Mouse (Mus musculus) embryo, embryonic 9.5 days (tissue): ENCODE measurements around the gene Jmjd1c.

ENCODE experiments used
- DNase-seq: peaks from one replicate; pipeline ENCODE4 v3.0.0-alpha.2; 2017; ENCODE audit errors: extremely low spot score

The Jmjd1c gene

DNA sequence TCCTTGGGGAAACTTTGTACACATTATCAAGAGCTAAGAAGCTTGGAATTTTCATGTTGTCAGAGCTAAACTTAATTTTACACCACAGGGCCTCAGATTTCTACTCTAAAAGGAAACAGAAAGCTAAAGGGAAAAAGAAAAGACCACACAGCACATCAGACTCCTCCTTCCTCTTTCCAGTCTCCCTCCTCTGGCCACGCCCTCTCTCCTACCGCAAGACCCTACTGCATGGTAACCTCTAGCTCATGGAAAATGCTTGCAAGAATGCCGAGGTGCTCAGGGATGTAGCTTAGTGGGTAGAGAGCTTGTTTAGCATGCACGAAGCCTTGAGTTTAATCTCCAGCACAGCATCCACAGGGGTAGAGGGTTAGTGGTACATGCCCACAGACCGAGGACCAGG lies 24.0 kb upstream of the Jmjd1c start:
- no peak for DNase-seq

DNA sequence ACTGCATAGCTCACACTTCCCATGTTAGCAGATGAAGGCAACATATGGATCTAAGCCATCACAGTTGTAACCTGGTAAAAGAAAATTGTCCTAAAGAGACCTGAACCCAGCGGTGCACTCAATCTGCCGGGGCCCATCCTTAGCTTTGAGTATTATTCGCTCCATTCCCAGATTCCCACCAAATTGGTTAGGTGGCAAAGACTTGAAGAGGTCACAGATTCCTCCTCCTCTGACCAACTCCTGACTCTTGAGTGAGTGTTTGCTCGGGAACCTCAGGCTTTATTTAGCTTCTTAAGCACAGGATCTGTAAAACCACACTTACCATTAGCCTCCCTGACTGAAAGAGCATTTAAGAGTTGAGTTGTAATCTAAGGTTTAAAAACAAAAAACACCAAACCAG lies 23.3 kb upstream of the Jmjd1c start:
- no peak for DNase-seq

DNA sequence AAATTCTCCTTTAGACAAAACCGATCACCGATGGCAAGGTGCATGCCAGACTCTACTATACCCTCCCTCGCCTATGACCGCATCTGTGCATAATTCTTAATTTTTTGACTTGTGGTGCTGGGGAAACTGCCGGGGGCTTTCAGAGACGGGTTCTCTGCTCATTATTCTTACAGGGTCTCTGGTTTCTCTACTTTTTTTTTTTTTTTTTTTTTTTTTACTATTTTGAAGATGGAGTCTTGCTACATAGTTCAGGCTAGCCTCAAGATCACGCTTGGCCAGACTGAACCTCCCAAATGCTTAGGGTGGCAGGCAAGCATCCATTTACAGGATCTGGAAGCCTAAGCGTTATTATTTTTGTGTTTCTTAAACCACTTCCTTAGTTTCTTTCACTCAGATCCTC lies 22.3 kb upstream of the Jmjd1c start:
- DNase-seq = no peak

DNA sequence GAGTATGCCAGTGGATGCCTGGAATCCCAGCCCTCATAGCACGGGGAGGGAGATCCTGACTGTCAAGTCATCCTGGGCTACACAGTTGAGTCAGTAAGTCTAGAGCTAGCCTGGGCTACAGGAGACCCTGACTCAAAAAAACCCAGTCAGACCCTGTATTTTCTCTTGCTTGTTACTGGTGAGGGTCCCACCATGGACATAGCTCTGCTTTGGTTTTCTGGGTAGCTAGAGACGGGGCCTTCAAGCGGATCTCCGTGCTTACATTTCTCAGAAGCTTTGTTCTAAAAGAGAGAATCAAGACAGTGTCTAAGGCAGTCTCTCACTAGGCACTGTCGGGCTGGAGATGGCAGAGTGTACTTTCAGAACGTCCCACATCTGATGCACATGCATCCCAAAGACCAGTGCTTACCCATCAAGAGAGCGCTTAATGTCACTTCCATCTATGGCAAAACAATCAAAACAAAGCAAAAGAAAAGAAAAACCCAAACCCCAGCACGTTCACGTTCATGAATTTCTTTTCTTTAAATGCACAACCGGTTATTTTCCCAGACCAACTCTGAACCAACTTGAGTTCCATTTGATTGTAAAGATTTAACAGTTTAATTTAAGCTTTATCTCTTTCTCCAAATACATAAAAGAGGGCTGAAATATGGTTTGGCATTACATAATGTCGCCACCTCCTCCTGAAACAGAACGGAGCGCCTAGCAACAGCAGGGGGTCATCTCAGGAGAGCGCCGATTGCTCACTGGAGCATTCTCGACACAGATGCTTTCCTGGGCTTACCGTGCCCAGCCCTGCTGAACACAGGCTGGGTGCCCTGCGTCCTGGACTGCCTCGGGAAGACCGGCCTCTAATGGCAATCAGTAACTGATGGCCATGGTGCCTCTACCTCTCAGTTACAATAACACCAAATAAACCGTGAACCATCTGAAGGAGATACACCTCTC lies 19.7 kb upstream of the Jmjd1c start:
- DNase-seq = no peak

DNA sequence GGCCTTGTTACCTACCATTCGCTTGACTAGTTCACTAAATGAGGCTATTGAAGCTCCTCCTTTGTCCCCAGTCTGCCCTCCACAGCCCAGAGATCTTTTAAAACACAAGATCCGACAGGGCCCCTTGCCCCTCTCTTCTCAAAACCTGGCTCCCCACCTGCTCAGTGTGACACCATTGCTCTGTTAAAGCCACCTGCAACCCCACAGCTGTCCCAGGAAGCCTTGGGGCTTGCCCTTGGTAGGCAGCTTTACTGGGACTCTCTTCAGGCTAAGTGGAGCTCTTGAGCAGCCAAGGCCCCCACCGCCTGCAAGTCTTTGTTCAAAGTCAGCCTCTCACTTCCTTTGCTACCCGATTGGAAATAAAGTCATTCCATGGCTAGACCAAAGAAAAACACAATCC lies 16.9 kb upstream of the Jmjd1c start:
- no peak for DNase-seq

DNA sequence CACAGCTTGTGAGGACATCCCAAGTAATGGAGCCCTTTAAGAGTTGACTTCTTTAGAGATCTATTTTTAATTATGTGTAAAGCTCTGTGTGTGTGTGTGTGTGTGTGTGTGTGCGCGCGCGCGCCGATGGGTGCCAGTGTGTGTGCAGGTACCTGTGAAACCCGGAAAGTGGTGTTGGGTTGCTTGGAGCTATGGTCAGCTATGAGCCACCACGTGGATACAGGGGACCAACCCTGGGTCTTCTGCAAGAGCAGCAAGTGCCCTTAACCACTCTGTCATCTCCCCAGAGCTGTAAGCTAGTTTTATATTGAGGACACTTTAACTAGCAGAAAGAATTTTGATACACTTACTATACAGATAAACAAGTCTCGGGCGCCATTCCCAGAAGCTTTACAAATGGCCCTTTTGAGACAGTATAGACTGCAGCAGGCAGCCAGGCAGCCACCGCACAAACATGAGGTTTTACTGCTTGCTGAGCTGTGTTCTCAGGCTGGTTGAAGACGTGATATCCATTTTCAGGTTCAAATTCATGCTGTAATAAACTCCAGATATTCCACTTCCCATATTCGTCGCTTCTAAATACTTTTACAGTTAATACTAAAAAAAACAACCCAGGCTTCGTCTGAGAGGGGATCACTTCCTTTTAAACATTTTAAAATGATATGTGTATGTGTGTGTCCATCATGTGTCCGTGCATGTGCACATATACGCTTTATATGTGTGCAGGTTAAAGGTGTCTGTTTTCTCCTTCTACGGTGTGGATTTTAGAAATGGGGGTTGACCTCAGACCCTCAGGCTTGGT lies 14.5 kb upstream of the Jmjd1c start:
- DNase-seq = no peak

DNA sequence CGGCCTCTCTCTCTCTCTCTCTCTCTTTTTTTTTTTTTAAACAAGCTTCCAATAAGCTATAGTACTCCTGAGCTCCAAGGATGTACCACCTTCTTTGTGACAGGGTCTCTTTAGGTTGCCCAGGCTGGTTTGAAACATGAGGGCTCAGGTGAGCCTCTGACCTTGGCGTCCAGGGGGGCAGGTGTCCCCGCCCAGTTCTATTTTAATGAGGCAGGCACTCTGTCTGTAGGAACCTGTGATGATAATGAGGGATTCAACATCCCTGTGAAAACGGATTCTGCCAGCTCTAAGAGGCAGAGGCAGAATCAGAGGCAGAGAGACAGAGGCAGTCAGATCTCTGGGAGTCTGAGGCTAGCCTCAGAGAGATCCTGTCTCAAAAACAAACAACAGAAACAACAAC lies 13.4 kb upstream of the Jmjd1c start:
- DNase-seq = no peak

DNA sequence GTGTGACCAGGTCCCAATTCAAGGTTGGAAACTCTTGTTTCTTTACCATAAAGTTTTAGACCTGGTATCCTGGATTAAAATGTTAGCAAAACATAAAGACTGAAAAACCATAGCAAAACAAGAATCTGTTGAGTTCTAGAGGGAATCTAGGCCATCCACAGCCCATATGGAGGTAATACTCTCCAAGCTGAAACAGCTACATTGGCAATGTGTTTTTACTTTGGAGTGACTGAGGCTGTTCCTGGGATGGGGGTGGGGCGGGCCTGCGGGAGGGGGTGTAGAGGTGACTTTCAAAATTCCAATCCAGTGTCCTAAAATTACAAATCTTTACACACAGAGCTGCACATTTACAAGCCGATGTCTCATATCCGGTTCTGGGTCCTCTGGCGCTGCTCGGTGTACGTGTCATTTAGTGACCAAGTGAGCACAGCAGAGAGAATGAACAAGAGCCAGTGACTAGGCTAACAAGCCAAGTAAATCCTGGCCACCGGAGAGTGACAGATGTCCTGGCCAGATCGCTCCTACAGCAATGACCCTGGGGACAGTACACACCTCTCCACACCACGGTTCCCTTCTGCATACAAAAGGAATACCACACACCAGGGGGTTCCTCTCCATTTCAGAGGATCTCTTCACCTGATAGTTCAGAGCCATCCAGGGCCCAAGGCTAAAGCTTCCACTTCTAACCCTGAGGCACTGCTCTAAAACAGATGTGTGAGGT lies 12.3 kb upstream of the Jmjd1c start:
- no peak for DNase-seq

DNA sequence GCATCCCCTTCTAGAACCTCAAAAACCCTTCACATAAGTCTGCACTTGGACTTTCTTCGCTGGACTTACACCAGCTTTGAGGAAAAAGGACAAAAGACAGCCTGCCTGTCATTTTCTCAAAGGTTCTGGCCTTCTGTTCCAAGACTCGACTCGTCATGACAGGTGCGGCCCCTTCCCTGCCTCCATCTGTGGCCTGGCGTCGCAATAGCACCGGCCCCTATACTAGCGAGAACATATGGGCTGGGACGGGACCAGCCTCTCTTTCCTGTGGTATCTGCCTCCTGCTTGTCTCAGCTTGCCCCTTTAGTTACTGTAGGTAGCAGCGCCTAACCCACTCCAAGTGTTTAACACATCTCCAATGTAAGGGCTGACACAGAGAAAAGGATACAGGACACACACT lies 10.8 kb upstream of the Jmjd1c start:
- no peak for DNase-seq

DNA sequence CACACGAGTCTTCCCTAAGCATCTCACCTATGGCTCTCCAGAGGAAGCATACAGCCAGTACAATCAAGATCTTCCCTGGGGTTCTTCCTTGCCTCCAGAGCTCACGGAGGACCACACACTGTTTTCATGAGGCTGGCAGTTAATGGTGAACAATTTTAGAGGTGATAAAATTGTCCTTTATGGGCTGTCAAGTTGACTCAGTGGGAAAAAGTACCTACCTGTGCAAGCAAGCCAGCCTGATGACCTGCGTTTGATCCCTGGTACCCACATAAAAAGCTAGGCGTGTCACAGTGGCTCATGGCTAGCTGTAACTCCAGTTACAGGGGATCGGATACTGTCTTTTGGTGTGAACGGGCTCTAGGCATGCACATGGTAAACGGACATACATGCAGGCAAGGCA lies 10.0 kb upstream of the Jmjd1c start:
- no peak for DNase-seq

DNA sequence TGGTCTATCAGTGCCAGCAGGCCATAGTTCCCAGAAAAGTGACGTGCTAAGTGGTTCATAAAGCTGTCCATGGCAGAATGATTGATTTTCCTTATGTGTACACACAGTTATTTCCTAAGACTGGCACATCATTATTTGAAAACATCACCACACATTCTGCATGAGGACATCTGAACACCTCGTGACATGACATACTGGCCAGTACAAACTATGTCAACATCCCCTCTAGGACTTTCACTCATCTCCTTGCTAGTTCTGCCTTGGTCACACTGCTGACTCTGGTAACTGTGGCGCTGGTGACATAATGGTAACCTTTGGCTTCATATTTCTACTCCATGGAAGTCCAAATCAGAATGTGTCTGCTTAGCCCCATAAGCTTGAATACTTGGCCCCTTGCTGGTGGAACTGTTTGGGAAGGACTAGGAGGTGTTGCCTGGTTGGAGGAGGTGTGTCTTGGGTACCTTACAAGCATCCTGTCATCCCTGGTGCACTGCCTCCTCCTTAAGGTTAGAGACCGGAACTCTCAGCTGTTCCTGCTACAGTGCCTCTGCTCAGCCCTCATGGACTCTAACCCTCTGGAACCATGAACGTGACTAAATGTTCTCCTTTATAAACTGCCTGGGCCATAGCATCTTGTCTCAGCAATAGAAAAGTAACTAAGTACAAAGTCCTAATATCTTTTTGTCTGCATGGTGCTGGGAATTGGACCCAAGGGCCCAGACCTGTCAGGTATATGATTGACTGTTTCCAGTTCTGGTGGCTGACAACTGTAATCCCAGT lies 8.3 kb upstream of the Jmjd1c start:
- no peak for DNase-seq

DNA sequence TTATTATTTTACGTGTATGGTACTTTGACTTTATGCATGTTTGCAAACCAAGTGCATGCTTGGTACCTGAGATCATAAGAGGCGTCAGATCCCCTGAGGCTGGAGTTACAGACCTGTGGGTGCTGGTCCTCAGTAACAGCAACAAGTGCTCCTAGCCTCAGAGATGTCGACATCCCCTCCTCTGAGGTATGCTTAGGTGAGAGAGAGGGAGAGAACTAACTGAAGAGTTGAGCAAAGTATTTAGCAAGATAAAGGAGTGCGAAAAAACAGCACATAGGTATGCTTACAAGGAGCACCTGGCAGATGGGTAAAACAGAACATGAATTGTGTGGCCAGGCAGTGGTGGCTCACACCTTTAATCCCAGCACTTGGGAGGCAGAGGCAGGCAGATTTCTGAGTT lies 5.3 kb upstream of the Jmjd1c start:
- no peak for DNase-seq

DNA sequence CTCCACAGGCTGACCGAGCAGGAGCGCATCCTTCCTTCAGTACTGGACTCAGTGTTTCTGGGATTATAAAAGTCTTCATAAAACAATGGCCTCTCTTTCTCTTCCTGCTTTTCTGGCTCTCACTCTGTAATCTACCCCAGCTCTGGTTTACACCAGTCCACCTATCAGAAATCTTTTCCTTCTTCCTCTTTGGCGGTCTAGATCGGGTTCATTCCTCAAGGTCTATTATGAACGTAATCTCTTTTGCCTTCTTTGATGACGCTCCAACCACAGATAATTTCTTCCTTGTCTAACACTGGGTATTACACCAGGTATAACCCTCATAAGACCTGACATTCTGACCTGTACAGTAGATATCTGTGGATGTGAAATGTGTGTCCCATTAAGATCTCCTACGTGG lies 1.0 kb upstream of the Jmjd1c start:
- DNase-seq = no peak

DNA sequence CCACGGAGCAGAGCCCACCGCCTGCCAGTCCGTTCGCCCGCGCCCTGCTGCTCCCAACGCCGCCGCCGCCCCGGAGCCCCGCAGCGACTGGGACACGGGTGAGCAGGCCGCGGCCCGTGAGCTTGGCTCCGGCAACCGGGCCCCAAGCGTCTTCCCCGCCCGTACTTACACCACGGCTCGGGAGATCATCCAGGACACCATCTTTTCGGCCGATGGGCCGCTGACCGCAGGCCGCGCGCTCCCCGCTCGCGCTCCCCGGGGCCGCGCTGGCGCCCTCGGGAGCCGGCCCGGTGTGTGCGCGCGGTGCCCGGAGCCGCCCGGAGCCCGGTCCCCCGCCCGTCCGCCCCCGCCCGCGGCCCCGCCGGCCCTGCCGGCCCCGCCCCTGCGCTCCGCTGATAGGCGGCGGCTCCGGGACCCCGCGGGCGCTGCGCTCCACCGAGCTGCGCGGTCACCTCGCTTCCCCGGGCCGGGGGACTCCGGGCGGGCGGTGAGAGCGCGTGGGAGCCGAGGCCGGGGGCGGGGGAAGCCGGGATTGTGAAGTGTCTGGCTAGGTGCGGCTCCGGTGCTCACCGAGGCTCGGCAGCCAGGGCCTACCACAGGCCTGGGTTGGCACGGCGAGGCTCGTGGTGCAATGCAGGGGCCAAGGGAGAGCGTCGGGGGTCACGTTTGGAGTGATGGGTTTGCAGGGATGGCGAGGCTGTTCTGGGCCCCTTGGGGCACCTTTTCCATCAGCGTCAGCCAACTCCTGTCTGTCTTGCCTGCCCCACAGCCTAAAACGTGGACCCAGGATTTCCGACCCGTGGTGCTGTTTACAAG lies 904 bp downstream of the Jmjd1c start, which contains the start of gene Reep3:
TSS of gene Reep3 (minus strand) at position 325 of the 816 bp plus-strand sequence.
- DNase-seq = peak; percentile 74

DNA sequence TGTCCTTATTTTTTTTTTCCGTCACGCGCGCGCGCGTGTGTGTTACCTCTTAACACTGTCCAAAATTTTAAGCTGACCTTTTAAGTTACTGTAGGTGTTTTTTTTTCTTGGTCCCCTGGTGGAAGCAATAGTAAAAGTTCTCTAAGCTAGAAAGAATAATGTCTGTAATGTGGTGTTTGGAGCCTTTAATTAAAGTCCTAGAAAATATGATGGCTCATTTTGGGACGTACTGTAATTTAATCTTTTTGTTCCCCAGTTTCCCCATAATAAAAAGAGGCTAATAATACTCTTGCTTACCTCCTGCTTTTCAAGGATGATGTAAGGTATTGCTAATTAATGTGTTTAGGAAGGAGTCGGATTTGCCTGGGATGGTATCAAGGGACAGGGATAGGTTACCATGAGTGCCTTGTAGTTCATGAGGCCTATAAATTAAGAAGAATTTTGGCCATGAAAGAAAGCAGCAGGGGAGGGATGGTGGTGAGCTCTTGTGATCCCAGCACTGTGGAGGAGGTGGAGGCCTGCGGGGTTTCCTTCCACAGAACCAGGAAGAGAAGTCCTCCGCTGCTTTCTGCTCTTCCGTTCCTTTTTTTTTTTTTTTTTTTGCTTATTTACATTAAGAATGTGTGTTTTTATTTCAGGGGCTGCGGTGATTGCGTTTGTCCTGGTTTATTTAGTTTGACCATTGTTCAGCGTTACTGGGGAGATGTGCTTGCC lies 1.7 kb downstream of the Jmjd1c start:
- no peak for DNase-seq

DNA sequence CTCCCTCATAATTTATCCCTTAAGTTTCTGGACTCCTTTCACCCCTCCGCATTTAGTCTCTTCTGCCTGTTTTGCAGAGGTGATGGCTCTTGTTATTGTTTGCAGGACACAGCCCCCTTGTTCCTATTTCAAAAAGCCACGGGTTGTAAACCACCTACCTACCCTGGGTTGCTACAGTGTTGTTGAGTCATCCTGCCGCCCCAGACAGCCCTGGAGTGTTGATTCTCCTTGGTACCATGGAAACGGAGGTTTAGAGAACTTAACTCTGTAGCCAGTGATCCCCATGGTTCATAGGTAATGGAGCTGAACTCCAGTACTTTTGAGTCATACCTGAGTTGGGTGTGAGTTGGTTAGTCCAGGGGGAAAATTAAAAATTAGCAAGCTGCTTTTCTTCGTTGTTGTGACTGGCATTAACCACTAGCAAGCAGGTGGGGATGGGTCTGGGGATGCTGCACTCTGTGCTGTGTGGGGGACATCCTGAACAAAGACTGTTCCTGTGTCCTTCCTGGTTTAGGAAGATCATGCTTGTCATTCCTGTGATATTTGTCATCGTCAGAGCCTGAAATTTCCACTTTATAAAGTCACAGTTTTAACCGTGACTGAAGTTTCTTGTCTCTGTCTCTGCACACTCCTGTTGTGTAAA lies 2.6 kb downstream of the Jmjd1c start:
- peak; percentile 31 for DNase-seq

DNA sequence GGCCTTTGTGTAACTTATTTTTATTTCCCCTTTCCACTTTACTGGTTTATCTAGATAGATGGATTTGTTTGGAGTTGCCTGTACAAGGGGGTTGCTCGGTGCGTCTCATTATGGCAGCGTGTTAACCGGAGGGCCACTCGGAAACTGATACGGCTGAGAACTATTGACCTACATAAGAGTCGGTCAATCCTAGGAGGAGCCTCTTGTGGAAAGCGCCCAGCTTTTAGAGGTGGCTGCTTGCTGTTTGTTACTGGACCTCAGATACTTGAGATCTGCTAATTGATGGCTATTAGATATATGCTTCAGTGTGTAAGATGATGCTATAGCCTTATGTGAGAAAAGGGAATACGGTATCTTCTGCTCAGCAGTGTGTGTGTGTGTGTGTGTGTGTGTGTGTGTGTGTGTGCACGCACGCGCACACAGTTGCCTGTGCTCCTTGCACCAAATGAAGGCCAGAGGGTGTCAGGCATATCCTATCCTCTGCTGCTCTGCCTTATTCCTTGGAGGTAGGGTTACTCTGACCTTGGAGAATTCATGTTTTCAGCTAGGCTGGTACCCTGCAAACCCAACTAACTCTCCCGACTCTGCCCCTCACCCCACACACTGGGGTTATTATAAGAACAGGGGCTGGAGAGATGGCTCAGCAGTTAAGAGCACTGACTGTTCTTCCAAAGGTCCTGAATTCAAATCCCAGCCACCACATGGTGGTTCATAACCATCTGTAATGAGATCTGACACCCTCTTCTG lies 3.4 kb downstream of the Jmjd1c start:
- no peak for DNase-seq

DNA sequence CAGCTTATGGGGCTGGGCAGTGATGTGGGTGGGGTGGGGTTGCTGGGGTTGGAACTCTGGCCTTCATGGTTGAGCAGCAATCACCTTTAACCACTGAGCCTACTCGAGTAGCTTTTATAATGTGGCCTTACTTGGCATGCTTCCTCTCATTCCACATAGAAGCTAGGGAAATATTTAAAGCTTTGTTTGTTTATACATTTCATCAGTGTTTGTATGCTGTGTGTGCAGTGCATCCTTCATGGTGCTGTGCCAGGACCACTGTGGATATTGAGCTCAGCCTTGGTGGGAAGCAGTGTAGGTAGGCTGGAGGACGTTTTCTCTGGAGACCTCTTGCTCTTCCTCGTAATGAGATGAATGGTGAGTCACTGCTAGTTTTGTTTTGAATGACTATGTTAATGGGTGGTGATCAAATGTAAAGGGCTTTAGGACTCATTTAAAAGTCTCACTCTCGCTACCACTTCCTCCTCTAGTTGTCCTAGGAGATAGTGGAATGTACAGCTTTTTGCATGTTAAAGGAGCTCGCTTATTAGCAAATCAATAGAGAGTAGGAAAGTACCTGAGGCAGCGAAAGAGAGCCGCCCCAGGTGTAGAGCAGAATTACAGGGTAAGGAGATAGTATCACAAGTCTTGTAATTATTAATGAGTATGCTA lies 4.2 kb downstream of the Jmjd1c start:
- DNase-seq = no peak
